Mouse (Mus musculus): ENCODE measurements around the gene Nuak1.

DNA sequence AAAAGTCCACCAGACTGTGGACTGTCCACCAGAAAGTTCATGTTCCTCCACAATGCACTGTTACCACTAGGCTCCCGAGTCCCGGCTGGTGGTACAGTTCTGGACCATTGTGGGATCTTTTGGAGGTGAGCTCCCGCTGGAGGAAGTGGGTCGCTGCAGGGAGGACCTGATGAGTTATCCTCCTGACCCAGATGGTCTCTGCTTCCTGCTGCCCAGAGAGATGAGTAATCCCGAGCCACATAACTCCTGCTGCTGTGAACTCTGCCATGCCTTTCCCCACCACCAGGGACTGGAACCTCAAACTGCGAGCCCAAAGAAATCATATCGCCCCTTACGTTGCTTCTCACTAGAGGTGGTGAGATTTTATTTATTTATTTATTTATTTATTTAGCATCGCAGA is 4.0 kb upstream of the Nuak1 start:
- TF ChIP-seq CTCF (IDR thresholded peaks at IDR 0.05; ENCODE audit: low read depth, low read length) (no peak), EP300 (IDR thresholded peaks at IDR 0.05; ENCODE audit: insufficient read depth, low read depth, low read length) (no peak)

All from ES-Bruce4 (cell line).